Mouse (Mus musculus) embryonic fibroblast, embryonic 13.5 days (primary cell): ENCODE results near the gene Mien1.

Source experiments
- CTCF ChIP-seq: IDR thresholded peaks from 2 replicates; pipeline ENCODE4 v1.5.1; 2011; ENCODE audit warnings: mild to moderate bottlenecking, control low read depth, low read length, moderate library complexity, borderline replicate concordance; ENCODE audit not compliant: insufficient read depth
- POLR2A ChIP-seq: IDR thresholded peaks from 2 replicates; pipeline ENCODE4 v1.6.1; 2011; ENCODE audit warnings: low read depth, mild to moderate bottlenecking, control low read depth, low read length, moderate library complexity

DNA sequence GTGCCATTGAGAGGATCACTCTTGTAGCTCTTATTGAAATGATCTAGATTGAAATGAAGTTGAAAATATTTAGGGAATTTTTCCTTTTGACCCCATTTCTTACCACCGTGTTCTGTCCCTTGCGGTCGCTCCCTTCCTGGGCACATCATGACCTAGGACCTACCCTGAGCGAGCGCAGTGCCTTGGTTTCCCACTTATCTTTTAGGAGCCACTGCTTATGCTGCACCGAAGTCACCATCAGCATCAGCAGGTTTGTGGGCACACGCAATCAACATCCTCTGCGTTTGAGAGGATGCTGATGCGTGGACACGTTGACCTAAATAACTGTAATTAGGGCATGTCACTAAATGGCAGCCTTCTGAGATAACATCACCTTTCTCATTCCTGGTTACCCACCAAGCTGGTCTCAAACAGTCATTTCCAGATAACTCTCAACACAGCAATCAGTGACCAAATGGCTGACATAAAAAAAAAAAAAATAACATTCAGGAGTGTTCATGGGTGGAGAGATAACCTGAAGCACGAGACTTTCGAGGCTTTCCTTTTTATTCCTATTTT is 41.2 kb upstream of the Mien1 start:
- TF ChIP-seq CTCF (no peak), POLR2A (no peak)
